Mouse (Mus musculus) midbrain, embryonic 16.5 days (tissue): Measurements from ENCODE around the gene Serpina3n. TPM values are rescaled to one million over a fixed set of nuclear protein-coding genes. Genes with fewer than 3 reads are reported as not detected.
"Not testable (repeated sequence)": the region's sequence is repeated elsewhere in the genome, so short reads cannot be mapped to it uniquely, and the experiment has no call there.

Experiments
- ATAC-seq: fragments of 200-750 bp; cut with Nextera tagmentation; 2 replicates; pipeline ENCODE4 v1.8.0; 2017; ENCODE audit warnings: moderate TSS enrichment
- H3K27ac ChIP-seq: fragments of 300-500 bp; sonication (generic); 2 replicates; pipeline ENCODE4 v1.5.1; 2014; ENCODE audit warnings: mild to moderate bottlenecking, low read length, mixed read lengths
- H3K27me3 ChIP-seq: fragments of 300-500 bp; sonication (generic); 2 replicates; pipeline ENCODE4 v1.6.1; 2014; ENCODE audit warnings: low read depth, low read length, mixed read lengths; ENCODE audit not compliant: control insufficient read depth, insufficient read depth
- H3K36me3 ChIP-seq: fragments of 300-500 bp; sonication (generic); 2 replicates; pipeline ENCODE4 v1.6.1; 2014; ENCODE audit warnings: mild to moderate bottlenecking, low read length, moderate library complexity, mixed read lengths; ENCODE audit not compliant: control insufficient read depth, insufficient read depth
- H3K4me1 ChIP-seq: fragments of 300-500 bp; sonication (generic); 2 replicates; pipeline ENCODE4 v1.6.1; 2014; ENCODE audit warnings: mild to moderate bottlenecking, low read length, mixed read lengths; ENCODE audit not compliant: control insufficient read depth, insufficient read depth
- H3K4me2 ChIP-seq: fragments of 300-500 bp; sonication (generic); 2 replicates; pipeline ENCODE4 v1.6.1; 2014; ENCODE audit warnings: mild to moderate bottlenecking, low read length, mixed read lengths
- H3K4me3 ChIP-seq: fragments of 300-500 bp; sonication (generic); 2 replicates; pipeline ENCODE4 v1.5.1; 2014; ENCODE audit warnings: low read depth, mild to moderate bottlenecking, low read length, moderate library complexity, mixed read lengths
- H3K9ac ChIP-seq: fragments of 300-500 bp; sonication (generic); 2 replicates; pipeline ENCODE4 v1.6.1; 2014; ENCODE audit warnings: low read depth, low read length, mixed read lengths
- H3K9me3 ChIP-seq: fragments of 300-500 bp; sonication (generic); replicated peaks from 2 replicates; pipeline ENCODE4 v1.6.1; 2014; ENCODE audit warnings: mild to moderate bottlenecking, low read length, mixed read lengths; ENCODE audit not compliant: control insufficient read depth, poor library complexity, severe bottlenecking
- WGBS: fragments of 180-500 bp; shearing (Covaris S2); extraction: QIAGEN DNeasy Blood & Tissue Kit; methylation state at CpG from one replicate; pipeline ENCODE4 v1.1.7; 2014; 5-methylcytosine and 5-hydroxymethylcytosine counted together
- polyA plus RNA-seq: library from polyadenylated mRNA; unstranded; fragments of >200 nt; fragmentation: Nextera tagmentation; extraction: Ambion mirVana; gene quantifications from 2 replicates; pipeline ENCODE4 v1.2.1, GENCODE M21; 2015

Serpina3n gene
- polyA plus RNA-seq = 0.32 and 1.4 TPM in 2 replicates

DNA sequence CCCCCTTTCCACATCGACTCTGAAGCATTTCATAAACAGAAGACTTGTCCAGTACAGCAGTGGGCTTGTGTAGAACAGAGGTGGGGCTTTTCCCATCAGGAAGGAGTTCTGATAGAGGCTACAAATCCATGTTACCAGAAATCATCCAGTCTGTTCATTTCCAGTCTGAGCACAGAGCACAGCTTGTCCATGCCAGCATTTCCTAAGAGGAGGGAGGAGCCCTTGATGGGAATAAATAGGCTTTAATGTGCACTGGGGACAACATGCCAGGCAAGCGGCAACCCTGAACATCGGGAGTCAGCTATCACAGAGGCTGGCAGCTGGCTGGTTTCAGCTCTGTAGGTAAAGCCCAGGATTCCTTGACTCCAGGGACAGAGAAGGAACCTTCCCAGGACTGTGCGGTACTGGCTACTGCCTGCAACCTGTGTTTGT is at the start of gene Serpina3n:
Gene Serpina3n (plus strand): TSS at position 276 of the 432 bp plus-strand sequence.
- WGBS = 59% methylated on average over 4 of the region's 4 CpGs
- ATAC-seq = no peak

DNA sequence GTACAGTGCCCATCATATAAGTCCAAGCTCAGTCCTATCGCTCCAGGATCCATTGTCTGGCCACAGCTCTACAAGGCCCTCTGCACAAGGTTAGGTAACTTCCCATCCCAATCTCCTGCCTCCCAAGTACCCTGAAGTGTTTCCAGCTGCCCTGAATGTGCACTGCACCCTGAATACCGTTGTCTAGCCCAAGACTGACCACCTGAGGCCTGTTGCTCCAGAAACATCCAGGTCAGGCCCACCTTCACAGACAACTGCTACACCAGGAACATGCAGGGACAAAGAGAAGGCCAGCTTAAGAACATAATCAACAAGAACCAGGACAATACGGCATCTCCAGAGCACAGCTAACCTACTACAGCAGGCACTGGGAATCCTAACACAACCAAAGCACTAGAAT is 36.5 kb upstream of the Serpina3n start:
- Histone ChIP-seq H3K9me3 (no peaks in the 10 kb centered on the region), H3K4me3 (no peak overlapping the region), H3K36me3 (no peaks in the 10 kb centered on the region), H3K27ac (no peak overlapping the region), H3K27me3 (no peaks in the 10 kb centered on the region), H3K4me2 (no peak overlapping the region), H3K9ac (no peak overlapping the region), H3K4me1 (no peaks in the 10 kb centered on the region)
- ATAC-seq = no peak
- 83% methylated on average over 3 of the region's 3 CpGs for WGBS

More for the DNA sequence above, at the start of gene Serpina3n:
- Histone ChIP-seq H3K27me3 (no peaks in the 10 kb centered on the region), H3K4me2 (no peak within 1 kb of the TSS), H3K36me3 (no peaks in the 10 kb centered on the region), H3K4me1 (no peaks in the 10 kb centered on the region), H3K27ac (no peak within 1 kb of the TSS), H3K4me3 (no peak within 1 kb of the TSS), H3K9me3 (no peaks in the 10 kb centered on the region), H3K9ac (no peak within 1 kb of the TSS)

DNA sequence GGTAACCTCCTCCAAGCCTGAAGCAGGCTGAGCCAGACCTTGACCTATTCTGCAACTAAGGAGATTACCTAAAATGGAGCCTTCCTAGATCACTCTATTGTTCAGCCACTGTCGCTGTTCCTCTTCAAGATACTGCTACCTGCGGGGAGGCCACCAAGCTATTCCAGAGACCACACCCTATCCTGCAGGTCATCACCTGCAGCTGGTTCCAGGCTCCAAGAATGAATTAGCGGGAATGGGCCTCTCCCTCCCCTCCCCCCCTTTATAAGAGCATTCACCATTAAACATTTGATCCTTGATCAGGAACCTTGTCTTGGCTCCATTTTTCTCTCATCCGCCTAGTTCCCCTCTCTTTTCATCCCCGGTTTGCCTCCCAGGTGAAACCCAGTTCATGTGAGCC is 29.4 kb upstream of the Serpina3n start:
- not testable (repeated sequence) for H3K4me3 ChIP-seq, H3K4me1 ChIP-seq, H3K9ac ChIP-seq, H3K4me2 ChIP-seq, ATAC-seq, H3K36me3 ChIP-seq, H3K27ac ChIP-seq, H3K27me3 ChIP-seq, H3K9me3 ChIP-seq
- WGBS = 65% methylated on average over 5 of the region's 5 CpGs

DNA sequence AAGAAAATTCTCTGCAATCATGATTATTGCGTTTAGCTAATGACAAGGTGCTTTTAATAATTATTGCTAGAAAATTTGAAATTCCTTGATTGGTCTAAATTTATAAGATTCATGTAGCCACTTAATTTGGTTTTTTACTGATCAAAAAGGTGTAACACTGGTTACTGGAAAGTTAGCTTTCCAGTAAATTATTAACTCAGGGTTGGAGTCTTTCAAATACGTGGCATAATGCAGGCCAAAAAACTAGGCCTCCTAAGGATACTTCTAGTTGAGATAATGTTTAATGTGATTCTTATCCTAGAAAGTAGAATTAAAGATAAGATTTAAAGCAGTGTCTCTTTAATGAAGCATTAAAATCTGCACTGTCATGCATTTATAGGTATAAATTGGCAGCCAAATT is 28.2 kb upstream of the Serpina3n start:
- H3K9me3 ChIP-seq, H3K27ac ChIP-seq, H3K36me3 ChIP-seq, H3K4me1 ChIP-seq, H3K4me2 ChIP-seq, H3K4me3 ChIP-seq, H3K9ac ChIP-seq, H3K27me3 ChIP-seq, ATAC-seq: not testable (repeated sequence)
- 77% methylated on average over 2 of the region's 2 CpGs for WGBS

DNA sequence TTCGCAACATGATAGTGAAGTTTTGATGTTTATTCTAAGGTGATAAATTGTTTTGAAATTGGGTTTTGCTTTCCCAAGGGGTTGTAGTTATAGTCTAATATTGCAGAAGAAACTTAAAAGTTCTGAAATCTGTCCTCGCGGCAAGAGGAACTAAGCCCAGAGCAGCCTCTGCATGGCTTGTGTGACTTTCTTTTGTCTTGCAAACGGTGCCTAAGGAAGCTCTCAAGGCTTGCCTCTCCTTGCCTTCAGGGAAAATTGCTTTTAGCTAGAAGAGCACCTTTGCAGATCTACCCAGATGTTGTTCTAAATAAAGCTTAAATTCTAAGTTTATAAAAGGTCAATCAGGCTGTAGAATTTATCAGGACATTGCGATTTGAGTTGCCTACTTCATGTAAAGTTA is 27.7 kb upstream of the Serpina3n start:
- H3K4me1 ChIP-seq, H3K27me3 ChIP-seq, H3K4me3 ChIP-seq, H3K36me3 ChIP-seq, H3K9me3 ChIP-seq, H3K4me2 ChIP-seq, H3K9ac ChIP-seq, H3K27ac ChIP-seq, ATAC-seq: not testable (repeated sequence)
- WGBS = 45% methylated on average over 5 of the region's 5 CpGs

DNA sequence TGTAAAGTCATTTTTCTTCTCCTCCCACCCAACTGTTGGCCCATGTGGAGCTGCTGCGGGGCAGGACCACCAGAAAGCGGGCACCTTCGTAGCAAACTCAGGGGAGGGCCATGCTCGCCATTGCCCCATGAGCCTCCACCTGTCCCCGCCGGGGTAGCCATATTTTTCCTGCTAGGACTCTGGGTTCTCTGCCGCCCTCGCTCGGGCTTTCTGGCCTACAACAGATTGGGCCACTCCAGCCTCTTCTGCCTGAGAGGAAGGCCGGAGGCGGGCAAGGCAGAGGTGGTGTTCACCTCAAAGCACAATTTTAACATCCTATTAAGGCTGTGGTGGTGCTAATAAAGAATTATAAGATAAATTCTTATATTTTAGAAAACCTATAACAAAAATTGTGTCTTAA is 26.7 kb upstream of the Serpina3n start:
- H3K27me3 ChIP-seq = no peaks in the 10 kb centered on the region

DNA sequence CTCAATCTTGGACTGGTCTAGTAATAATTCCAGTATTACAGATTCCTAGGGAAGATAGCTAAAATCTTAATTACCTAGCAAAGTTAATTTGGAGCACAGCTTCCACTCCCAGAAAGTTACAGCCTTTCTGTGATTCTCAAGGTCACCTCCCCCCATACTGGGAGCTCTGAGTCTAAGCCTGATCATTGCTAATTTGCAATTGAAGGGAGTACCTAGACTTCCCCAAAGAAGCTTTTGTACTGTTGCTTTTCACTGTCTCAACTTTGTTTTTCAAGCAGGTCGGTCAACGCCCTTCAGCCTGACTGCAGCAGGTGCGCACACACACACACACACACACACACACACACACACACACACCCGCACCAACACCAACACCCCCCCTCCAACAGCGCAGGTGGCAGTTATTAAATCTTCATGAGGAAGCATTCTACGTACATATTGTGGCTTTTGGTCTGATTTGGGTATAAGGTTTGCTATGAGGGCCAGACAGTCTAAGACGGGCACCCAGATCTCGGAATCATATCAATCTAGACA is 25.4 kb upstream of the Serpina3n start:
- not testable (repeated sequence) for H3K9ac ChIP-seq, ATAC-seq, H3K36me3 ChIP-seq, H3K4me3 ChIP-seq, H3K27me3 ChIP-seq, H3K9me3 ChIP-seq, H3K4me1 ChIP-seq, H3K4me2 ChIP-seq, H3K27ac ChIP-seq
- 92% methylated on average over 8 of the region's 8 CpGs for WGBS

More for the DNA sequence above, 26.7 kb upstream of the Serpina3n start:
- Histone ChIP-seq H3K4me3 (no peak overlapping the region), H3K4me2 (no peak overlapping the region), H3K9ac (no peak overlapping the region), H3K27ac (no peak overlapping the region), H3K9me3 (no peaks in the 10 kb centered on the region), H3K4me1 (no peaks in the 10 kb centered on the region), H3K36me3 (no peaks in the 10 kb centered on the region)
- WGBS = 93% methylated on average over 11 of the region's 11 CpGs
- ATAC-seq = no peak

DNA sequence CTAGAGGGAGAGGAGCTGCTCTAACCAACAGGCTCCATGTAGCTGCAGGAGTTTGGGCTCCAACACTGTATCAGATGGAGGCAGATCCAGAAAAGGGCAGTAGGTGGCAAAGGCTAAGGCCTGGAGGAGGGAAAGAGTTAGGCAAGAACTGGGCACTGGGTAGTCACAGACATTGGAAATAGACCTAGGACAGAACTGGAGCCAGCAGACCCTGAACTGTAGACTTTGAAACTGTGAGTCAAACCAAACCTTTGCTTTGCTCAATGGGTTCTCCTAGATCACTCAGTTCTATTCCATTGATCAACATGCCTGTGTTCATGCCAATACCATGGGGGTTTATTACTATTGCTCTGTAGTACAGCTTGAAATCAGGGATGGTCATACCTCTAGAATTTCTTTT is 20.5 kb upstream of the Serpina3n start:
- not testable (repeated sequence) for H3K4me1 ChIP-seq, H3K9me3 ChIP-seq, ATAC-seq, H3K27me3 ChIP-seq, H3K27ac ChIP-seq, H3K4me2 ChIP-seq, H3K9ac ChIP-seq, H3K4me3 ChIP-seq, H3K36me3 ChIP-seq

DNA sequence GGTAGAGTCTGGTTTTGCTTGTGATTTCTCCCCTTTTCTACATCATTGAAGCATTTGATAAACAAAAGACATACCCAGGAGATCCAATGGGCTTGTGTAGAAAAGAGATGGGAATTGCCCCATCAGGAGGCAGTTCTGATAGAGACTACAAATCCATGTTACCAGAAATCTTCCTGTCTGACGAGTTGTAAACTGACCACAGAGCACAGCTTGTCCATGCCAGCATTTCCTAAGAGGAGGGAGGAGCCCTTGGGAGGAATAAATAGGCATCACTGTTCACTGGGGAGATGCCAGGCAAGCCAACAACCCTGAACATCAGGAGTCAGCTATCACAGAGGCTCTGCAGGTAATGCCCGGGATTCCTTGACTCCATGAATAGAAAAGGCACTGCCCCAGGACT is 19.7 kb upstream of the Serpina3n start:
- not testable (repeated sequence) for H3K9me3 ChIP-seq, H3K9ac ChIP-seq, H3K27ac ChIP-seq, H3K4me2 ChIP-seq, H3K4me3 ChIP-seq, H3K36me3 ChIP-seq, H3K4me1 ChIP-seq, ATAC-seq, H3K27me3 ChIP-seq
- WGBS = 68% methylated on average over 2 of the region's 2 CpGs
